Mouse (Mus musculus) E14TG2a.4 (cell line): Measurements from ENCODE around the gene Pop7.

Experiments used
- CTCF ChIP-seq: conservative IDR thresholded peaks from 2 replicates; pipeline ENCODE4 v1.5.1; 2014; ENCODE audit warnings: low read length
- NANOG ChIP-seq: IDR thresholded peaks from 2 replicates; pipeline ENCODE4 v1.6.1; 2014; ENCODE audit warnings: borderline replicate concordance, low read length, mixed read lengths
- POU5F1 ChIP-seq: IDR thresholded peaks from 2 replicates; pipeline ENCODE4 v1.6.1; 2014; ENCODE audit warnings: low read length, borderline replicate concordance

DNA sequence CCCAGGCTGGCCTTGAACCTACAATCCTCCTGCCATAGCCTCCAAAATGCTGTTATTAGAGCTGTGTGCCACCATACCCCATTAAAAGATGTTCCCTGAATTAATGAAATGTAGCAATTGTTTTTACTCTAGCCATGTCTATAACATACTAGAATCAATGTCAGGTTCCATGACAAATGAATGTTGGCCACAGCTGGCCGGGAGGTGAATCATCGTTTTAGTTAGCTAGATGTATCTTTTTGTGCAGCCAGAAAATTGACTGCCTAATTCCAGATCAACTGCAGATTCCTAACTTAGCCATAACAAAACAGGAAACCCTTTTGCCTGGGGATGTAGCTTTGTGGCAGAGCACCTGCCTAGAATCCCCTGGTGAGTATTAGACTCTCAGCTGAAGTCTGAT, 47.5 kb upstream of the Pop7 start:
- TF ChIP-seq CTCF: no peak
- TF ChIP-seq NANOG: no peak
- no peak for TF ChIP-seq POU5F1
